Mouse (Mus musculus) adrenal gland, postnatal 10 days (tissue): ENCODE data around the gene Faf2. TPM values are rescaled to one million over a fixed set of nuclear protein-coding genes. Genes with fewer than 3 reads are reported as not detected.

Source experiments
- DNase-seq: peaks from one replicate; pipeline ENCODE4 v3.0.0; 2021; ENCODE audit warnings: mixed read lengths
- long read RNA-seq, 2 experiments: library from polyadenylated mRNA; stranded (forward); transcript quantifications; one replicate each; pipeline ENCODE4 v2.0.0; 2021
- total RNA-seq, 2 experiments: library from RNA; stranded (reverse); gene quantifications; 2 replicates each; pipeline ENCODE4 v1.2.3; 2021

Faf2 gene
- total RNA-seq, result 10 to 100 TPM; 63.5 to 64.7 TPM
- long read RNA-seq, experiment 1, full-length matches to known transcripts, result 37 of 58 reads
- long read RNA-seq, experiment 1, partial matches to known transcripts, result 3 of 58 reads
- long read RNA-seq, experiment 1, other reads (novel, unspliced or antisense), result 18 of 58 reads
- long read RNA-seq, experiment 2, full-length matches to known transcripts, result 32 of 40 reads
- long read RNA-seq, experiment 2, partial matches to known transcripts, result 1 of 40 reads
- long read RNA-seq, experiment 2, other reads (novel, unspliced or antisense), result 7 of 40 reads

- DNase-seq, result peak; percentile 100
Observed at GRCm38 (mm10) chr13:54621155-54621932, at the start of gene Faf2. Faf2 (plus strand) TSS chr13:54621784.

DNA sequence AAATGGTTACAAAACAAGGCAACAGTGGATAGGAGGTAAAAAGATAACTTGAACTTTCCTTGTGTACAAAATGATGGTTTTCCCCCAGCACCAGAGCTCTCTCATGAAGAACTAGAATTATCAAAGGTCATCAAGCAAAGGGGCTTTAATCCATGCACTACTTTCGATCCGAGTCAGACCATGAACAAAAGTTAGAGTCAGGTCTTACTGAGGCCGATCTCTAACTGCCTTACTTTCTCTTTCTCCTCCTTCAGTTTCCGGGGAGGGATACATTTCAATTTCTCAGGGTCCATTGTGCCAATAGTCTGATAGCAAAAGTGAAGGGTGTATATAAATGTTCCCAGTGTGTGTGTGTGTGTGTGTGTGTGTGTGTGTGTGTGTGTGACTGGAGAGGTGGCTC lies 49.0 kb upstream of the Faf2 start:
- no peak for DNase-seq

GRCm38 (mm10) chr13:54574854-54575481 lies 46.6 kb upstream of the Faf2 start, which contains the start of gene Arl10:
Arl10 (plus strand) TSS chr13:54575015.
- DNase-seq, result peak; percentile 86

DNA sequence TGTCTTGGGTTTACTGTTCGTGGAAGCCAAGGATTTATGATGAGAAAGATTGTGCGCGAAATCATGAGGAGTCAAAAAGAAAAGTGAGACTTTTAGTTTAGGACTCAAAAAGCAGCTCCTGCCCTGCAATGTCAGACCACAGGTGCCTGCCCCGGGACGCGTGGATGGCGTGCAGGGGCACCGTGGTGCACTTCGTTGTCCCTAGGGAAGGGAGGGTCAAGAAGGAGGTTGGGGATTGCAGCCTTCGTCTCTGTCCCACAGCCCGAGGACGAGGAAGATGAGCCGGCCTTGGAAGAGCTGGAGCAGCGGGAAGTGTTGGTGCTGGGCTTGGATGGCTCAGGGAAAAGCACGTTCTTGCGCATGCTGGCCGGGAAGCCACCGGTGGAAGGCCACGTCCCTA lies 46.1 kb upstream of the Faf2 start:
- DNase-seq, result peak; percentile 42

GRCm38 (mm10) chr13:54577652-54578507 lies 43.7 kb upstream of the Faf2 start:
- DNase-seq, result no peak

- no peak for DNase-seq
Observed at GRCm38 (mm10) chr13:54581385-54581784, 40.2 kb upstream of the Faf2 start.

- DNase-seq, result peak; percentile 64
Observed at GRCm38 (mm10) chr13:54582126-54582525, 39.5 kb upstream of the Faf2 start.

- peak; percentile 21 for DNase-seq
Observed at GRCm38 (mm10) chr13:54582860-54583259, 38.7 kb upstream of the Faf2 start.

GRCm38 (mm10) chr13:54585831-54586230 lies 35.8 kb upstream of the Faf2 start:
- DNase-seq, result no peak

- no peak for DNase-seq
Observed at GRCm38 (mm10) chr13:54589414-54589995, 32.1 kb upstream of the Faf2 start.

DNA sequence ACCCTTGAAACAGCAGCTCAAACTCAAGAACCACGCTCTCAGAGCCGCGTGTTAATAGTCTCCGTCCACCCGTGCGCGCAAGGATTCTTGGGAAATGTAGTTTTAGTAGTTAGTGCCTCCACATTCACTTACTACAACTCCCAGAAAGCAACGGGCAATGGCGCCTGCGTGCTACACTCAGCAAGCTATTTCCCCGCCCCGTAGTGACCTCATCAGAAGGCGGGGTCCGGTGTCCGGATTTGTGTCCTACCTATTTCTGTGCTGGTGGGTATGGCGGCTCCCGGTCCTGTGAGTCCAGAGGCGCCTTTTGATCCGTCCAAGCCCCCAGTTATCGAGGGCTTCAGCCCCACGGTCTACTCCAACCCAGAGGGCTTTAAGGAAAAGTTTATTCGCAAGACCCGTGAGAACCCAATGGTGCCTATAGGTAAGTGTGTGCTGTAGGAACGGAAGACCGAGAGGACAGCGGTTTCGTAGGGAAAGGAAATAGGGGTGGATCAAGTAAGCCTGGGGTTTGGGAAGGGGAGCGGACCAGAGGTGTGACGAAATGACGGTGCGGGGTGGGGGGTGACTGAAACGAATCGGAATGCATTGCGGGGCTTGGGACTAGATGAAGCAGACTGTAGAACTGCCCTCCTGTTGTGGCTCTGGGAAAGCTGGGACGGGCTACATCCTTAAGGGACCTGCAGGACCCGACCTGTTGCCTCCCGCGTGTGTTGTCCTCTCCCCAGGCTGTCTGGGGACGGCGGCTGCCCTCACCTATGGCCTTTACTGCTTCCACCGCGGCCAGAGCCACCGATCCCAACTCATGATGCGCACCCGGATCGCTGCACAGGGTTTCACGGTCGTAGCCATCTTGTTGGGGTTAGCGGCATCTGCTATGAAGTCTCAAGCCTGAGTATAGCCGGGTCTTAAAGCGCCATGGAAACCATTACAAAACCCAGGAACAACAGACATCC lies 31.3 kb upstream of the Faf2 start, which contains the start of the genes Nop16 and Higd2a:
Gene Nop16, minus strand, starts transcription at position 95 of the 956 bp plus-strand sequence.
Gene Higd2a, plus strand, starts transcription at position 212 of the 956 bp plus-strand sequence.
- peak; percentile 96 for DNase-seq

DNA sequence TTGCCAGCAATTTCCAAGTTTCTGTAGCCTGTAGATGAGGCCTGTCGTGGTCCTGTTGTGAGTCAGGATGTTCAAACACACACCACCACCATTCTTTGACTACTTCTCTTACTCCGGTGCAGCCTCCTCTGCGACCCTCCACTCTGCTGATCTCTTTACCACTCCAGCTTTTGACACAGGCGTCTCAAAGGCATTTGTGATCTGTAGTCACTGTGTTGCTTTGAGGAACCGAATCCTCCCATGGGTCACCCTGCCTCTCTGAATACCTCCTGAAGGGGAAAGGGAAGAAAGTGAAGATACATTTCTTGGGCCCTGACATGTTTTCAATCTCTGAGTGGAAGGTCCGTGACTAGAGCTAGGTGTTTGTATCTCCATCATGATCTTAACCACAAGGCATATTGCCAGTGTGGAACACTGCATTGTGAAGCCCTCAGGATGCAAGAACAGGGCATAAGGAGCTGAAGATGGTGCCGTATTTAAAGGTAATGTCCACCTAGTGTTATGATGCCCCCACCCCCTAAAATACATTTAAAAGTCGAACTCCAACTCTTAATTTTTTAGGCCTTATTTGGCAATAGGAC lies 29.7 kb upstream of the Faf2 start:
- no peak for DNase-seq

DNA sequence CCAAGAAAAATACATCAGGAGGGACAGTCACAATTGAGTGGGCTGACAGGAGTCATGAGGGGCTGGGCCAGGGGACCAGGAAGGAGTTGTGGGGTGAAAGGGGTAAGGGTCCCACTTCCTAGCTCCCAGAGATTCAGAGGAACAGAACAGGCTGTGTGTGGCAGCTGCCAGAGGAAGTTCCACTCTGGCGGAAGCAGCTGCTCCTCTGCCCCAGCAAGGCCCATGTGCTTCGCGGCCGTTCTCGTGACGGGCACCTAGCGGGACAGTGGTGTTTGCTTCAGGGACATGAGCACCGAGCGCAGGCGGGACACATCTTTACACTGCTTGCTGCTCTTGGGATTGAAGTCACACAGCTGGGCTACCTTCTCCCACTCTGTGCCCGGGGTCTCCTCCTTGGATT lies 28.0 kb upstream of the Faf2 start:
- DNase-seq, result no peak

DNA sequence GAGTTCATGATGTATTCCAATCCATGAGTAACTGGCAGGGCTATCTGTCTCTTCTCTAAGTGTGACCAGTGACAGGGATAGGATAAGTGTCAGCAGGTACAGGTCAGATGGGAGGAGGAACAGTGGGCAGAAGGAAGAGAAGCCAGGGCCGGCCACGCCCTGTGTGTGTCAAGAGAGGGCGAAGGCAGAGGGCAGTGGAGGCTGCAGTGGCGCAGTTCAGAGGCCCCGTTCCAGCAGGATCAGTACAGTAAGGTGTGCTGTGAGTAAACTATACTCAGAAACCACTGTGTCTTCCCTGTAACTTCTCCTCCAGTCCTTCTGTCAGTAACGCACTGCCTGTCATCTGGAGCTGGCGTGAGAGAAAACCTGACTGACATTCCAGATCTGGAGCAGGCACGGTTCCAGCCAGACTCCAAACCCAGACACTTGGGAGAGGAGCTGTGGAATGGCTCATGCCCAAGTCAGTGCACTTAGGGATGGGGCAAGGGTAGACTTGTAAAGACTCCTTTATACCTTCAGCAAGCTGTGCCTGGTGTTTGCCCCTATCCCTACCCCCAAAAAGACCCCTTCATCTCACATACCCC lies 25.4 kb upstream of the Faf2 start:
- no peak for DNase-seq

- no peak for DNase-seq
Observed at GRCm38 (mm10) chr13:54596870-54597269, 24.7 kb upstream of the Faf2 start.

DNA sequence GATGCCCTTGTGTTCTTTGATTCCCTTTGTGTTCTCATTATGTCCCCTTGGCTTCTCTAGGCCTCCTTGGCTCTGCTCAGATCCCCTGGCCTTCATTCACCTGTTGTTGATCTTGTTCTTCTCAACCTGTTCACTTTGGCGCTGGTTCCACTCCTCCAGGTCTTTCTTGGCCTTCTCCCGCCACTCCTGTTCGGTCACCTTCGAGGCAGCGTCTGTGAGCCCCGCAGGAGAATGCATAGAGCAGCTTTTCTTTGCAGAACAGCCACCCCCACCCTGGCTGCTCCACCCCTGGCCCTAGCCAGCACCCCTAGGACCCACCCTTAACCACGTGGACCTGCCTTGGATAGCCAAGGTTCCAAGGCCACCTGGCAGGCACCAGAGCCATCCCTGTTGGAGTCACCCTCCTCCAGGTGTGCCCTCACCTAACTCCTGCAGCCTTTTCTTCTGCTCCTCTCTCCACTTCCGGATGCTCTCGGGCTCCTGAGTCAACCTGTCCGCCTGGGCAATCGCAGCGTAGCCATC lies 22.9 kb upstream of the Faf2 start:
- no peak for DNase-seq

GRCm38 (mm10) chr13:54602639-54603111 lies 18.9 kb upstream of the Faf2 start:
- no peak for DNase-seq

DNA sequence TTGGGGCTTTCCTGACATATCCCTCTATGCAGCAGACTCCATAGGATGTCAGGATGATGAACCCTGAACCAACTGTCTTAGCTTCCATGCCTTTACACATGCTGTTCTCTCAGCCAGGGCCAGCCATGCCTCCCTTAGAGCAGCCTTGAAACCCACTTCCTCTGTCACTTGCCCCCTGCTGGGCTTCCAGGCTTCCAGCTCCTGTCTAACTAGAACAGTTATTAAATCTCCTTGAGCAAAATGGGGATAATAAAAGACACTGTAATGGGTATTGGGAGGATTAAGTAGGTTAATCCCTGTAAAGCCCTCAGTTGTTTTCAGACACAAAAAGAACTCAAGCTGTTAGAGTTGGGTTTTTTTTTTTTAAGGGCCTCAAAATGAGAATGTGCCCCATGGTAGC lies 18.1 kb upstream of the Faf2 start:
- DNase-seq, result no peak

- no peak for DNase-seq
Observed at GRCm38 (mm10) chr13:54604221-54604620, 17.4 kb upstream of the Faf2 start.
